Mouse (Mus musculus) E14TG2a.4 (cell line): ENCODE measurements around the gene Hapln4.
A peak's percentile ranks its signal among the peaks of the same experiment; 100 is the strongest.

Experiments
- H3K27me3 ChIP-seq: 2 replicates; pipeline ENCODE4 v1.6.1; 2014; ENCODE audit warnings: low read length, control low read depth; ENCODE audit not compliant: insufficient read depth
- H3K36me3 ChIP-seq: 2 replicates; pipeline ENCODE4 v1.6.1; 2014; ENCODE audit warnings: low read length, control low read depth; ENCODE audit not compliant: insufficient read depth
- H3K4me1 ChIP-seq: replicated peaks from 2 replicates; pipeline ENCODE4 v1.6.1; 2014; ENCODE audit warnings: low read depth, low read length, control low read depth
- H3K4me3 ChIP-seq: replicated peaks from 2 replicates; pipeline ENCODE4 v1.5.1; 2014; ENCODE audit warnings: mild to moderate bottlenecking, low read length
- H3K9me3 ChIP-seq: 2 replicates; pipeline ENCODE4 v1.6.1; 2014; ENCODE audit warnings: low read length, control low read depth
- CTCF ChIP-seq: conservative IDR thresholded peaks from 2 replicates; pipeline ENCODE4 v1.5.1; 2014; ENCODE audit warnings: low read length
- NANOG ChIP-seq: IDR thresholded peaks from 2 replicates; pipeline ENCODE4 v1.6.1; 2014; ENCODE audit warnings: borderline replicate concordance, low read length, mixed read lengths
- POU5F1 ChIP-seq: IDR thresholded peaks from 2 replicates; pipeline ENCODE4 v1.6.1; 2014; ENCODE audit warnings: low read length, borderline replicate concordance

Hapln4 gene

DNA sequence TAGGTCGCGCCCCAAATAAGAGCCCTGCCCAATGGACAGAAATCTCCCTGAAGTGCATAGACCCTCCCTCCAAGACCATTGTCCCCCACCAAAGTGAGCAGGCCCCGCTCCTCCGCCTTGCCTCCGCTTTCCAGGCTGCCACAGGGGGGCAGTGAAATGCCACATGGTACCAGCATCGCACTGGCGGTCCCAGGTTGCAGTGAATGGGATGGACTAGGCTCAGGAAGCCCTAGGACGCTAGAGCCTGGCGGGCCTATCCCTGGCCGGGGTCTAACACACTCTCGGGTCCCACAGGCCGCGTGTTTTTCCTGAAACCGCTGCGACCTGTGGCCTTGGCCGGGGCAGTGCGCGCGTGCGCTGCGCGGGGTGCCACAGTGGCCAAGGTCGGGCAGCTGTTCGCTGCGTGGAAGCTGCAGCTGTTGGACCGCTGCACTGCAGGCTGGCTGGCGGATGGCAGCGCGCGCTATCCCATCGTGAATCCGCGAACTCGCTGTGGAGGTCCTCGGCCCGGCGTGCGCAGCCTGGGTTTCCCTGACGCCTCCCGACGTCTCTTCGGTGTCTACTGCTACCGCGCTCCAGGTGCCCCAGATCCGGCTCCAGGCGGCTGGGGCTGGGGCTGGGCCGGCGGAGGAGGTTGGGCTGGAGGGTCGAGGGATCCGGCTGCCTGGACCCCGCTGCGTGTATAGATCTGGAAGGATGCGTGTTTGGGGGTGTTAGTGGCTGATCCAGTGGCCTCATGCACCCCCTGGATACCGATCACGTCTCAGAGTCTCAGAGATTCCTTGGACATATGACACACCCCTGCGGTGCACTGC, 4.8 kb downstream of the Hapln4 start:
- H3K4me3 ChIP-seq: peak overlapping the region; percentile 79
- peaks cover 73% of the 10 kb centered on the region for H3K4me1 ChIP-seq
- no peaks in the 10 kb centered on the region for H3K36me3 ChIP-seq
- TF ChIP-seq NANOG (no peak), CTCF (peak; percentile 40)
- H3K27me3 ChIP-seq: peaks cover 74% of the 10 kb centered on the region
- no peaks in the 10 kb centered on the region for H3K9me3 ChIP-seq

DNA sequence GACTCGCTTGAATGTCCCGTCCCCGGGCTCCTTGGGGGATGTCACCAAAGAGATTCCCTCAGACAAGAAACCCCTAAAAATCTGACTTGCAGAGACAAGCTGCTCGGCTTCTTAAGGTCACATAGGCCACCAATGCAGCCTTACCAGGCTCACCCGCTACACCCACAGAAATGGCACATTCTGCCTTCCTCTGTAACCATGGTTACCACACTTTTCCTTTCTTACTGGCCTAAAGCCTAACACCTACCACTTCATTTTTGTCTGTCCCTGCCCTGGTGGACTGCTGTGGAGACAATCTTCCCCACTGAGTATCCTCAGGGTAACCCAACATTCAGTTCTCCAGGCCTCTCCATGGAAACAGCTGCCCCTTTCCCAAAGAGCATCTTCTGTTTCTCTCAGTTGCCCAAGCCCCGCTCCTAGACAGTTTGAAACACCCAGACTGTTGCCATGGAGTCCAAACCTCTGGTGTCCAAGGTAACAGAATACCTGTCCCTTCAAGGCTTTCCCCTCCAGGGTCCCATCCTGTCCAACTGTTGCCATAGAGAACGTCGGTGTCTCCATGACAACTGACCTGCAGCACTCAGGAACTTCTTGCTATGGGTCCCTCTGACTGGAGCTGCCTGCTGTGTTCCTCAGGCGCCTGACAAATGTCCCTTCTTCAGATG, 6.2 kb downstream of the Hapln4 start:
- peaks cover 71% of the 10 kb centered on the region for H3K4me1 ChIP-seq
- TF ChIP-seq POU5F1: no peak
- no peak for TF ChIP-seq NANOG
- no peak for TF ChIP-seq CTCF
- no peak overlapping the region for H3K4me3 ChIP-seq
- H3K9me3 ChIP-seq: no peaks in the 10 kb centered on the region
- H3K27me3 ChIP-seq: peaks cover 60% of the 10 kb centered on the region
- no peaks in the 10 kb centered on the region for H3K36me3 ChIP-seq

DNA sequence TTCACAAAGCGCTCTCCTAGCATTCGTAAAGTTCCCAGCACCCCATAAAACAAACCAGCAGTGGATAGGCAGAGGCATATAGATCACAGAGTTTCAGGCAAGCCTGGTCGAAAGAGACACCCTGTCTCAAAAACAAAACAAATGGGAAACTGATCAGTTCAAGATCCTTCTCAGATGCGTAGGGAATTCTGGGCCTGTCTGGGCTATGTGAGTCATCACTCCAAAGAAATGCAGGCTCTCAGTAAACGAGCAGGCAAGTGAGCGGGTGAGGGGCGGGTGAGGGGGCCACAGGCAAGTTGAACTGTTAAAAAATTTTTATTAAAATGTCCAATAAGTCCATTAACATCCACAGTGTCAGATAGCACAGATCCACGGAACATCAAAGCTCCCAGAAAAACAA, 9.5 kb downstream of the Hapln4 start:
- TF ChIP-seq NANOG: no peak
- no peak for TF ChIP-seq POU5F1
- Histone ChIP-seq H3K36me3 (no peaks in the 10 kb centered on the region), H3K4me1 (peaks cover 59% of the 10 kb centered on the region), H3K9me3 (no peaks in the 10 kb centered on the region), H3K4me3 (no peak overlapping the region), H3K27me3 (peaks cover 27% of the 10 kb centered on the region)

DNA sequence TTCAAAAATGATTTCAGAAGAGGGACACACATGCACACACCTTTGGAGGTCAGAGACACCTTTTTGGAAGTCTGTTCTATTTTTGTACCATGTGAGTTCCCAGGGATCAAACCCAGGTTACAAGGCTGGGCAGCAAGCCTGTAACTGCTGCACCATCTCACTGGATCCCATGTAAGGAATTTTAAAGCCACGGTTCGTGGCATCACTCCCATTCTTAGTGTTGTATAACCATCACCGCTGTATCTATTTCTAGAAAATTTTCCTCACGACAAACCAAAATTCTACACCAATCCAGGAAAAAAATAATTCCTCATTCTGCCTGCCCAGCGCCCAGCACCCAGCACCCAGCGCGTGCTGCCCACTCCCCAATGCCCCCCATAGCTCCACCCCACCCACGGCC, 16.0 kb downstream of the Hapln4 start:
- Histone ChIP-seq H3K4me3 (no peak overlapping the region), H3K27me3 (peaks cover 7% of the 10 kb centered on the region; the same call in 1 of the 2 replicates), H3K36me3 (no peaks in the 10 kb centered on the region), H3K4me1 (peaks cover 28% of the 10 kb centered on the region), H3K9me3 (no peaks in the 10 kb centered on the region)
- no peak for TF ChIP-seq CTCF
- TF ChIP-seq NANOG: no peak
- TF ChIP-seq POU5F1: no peak

DNA sequence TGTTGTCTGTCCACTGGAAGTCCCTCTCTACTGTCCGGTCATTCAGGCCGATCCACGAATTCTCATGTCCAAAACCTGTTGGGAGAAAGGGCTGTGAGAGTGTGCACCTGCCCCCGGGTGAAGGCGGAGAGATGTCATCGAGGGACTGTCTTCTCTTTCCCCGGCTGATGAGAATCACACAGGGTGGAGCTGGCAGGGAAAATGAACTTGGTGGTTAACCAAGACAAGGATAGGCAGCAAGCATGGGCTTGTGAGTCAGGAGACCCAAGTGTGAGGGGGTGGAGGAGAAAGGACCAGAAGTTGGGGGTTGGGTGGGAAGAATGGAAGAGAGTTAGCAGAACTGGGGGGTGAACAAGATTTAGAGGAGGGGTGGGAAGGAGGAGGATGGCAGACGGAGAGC, 17.0 kb downstream of the Hapln4 start:
- H3K9me3 ChIP-seq: no peaks in the 10 kb centered on the region
- no peaks in the 10 kb centered on the region for H3K36me3 ChIP-seq
- H3K4me3 ChIP-seq: no peak overlapping the region
- H3K27me3 ChIP-seq: peaks cover 7% of the 10 kb centered on the region; the same call in 1 of the 2 replicates
- TF ChIP-seq POU5F1: no peak
- no peak for TF ChIP-seq NANOG
- TF ChIP-seq CTCF: no peak
- peaks cover 31% of the 10 kb centered on the region for H3K4me1 ChIP-seq

DNA sequence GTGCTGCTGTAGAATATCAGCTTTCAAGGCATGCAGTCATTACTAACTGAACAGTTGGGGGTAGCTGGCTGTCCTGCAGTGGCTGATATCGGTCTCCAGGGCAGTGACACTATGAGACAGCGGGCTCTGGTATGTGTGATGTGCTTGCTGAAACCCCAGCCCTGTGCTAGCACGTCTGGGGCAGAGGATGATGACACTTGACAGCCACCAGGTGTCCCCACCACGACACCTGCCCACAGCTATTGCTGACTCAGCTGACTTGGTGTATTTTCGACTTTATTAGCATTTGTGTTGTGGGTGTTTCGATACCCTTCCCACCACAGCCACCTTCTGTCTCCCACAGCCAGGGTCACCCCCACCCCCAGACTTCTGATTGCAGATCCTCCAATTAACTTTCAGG, 21.2 kb downstream of the Hapln4 start:
- Histone ChIP-seq H3K9me3 (no peaks in the 10 kb centered on the region), H3K27me3 (peaks cover 21% of the 10 kb centered on the region), H3K4me1 (peaks cover 22% of the 10 kb centered on the region), H3K36me3 (no peaks in the 10 kb centered on the region), H3K4me3 (no peak overlapping the region)
- TF ChIP-seq POU5F1: no peak
- TF ChIP-seq CTCF: no peak
- no peak for TF ChIP-seq NANOG

DNA sequence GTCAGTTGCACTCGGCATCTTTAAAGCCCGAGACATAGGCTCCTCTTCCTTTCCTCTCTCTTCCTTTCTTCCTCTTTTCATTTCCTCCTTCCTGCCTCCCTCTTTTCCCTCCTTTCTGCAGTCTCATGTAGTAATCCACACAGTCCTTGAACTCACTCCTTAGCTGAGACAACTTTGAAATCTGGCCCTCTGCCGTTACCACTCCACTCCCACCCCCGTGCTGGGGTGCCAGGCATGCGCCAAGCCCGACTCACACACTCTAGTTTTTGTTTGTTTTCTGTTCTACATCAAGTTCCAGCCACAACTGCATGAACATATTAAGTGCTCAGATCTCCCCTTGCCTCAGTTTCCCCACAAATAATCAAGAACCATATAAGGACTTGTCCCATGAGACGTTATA, 21.7 kb downstream of the Hapln4 start:
- no peak overlapping the region for H3K4me3 ChIP-seq
- H3K4me1 ChIP-seq: peaks cover 18% of the 10 kb centered on the region
- TF ChIP-seq NANOG (no peak), CTCF (no peak), POU5F1 (no peak)
- no peaks in the 10 kb centered on the region for H3K9me3 ChIP-seq
- no peaks in the 10 kb centered on the region for H3K36me3 ChIP-seq
- H3K27me3 ChIP-seq: peaks cover 24% of the 10 kb centered on the region

DNA sequence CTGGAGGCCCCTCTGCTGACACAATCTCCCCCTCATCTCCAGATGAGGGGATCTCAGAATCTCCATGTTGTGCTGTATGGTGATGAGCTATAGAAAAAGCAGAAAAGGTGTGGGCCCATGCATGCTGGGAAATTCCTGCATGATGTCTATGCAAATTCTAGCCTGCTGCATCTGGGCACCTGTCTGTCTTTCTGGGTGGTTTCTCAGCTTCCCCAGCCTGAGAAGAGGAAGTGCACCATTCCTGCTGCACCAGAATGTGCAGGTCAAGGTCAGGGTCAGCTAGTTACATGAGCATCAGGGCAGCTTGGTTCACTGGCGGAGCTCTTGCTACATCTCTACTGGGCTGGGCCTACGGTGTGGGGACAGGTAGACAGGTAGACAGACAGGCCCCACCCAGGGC, 27.2 kb downstream of the Hapln4 start:
- Histone ChIP-seq H3K4me3 (no peak overlapping the region), H3K27me3 (peaks cover 79% of the 10 kb centered on the region), H3K4me1 (peaks cover 32% of the 10 kb centered on the region), H3K36me3 (no peaks in the 10 kb centered on the region), H3K9me3 (no peaks in the 10 kb centered on the region)
- no peak for TF ChIP-seq NANOG
